Mouse (Mus musculus) stomach, embryonic 14.5 days (tissue): Measurements from ENCODE around the gene Ptchd3. TPM values are rescaled to one million over a fixed set of nuclear protein-coding genes. Genes with fewer than 3 reads are reported as not detected.

Experiments used
- ATAC-seq: fragments of 200-750 bp; cut with Nextera tagmentation; 2 replicates; pipeline ENCODE4 v1.8.0; 2017; ENCODE audit warnings: low read depth, moderate TSS enrichment; ENCODE audit not compliant: insufficient number of reproducible peaks, insufficient read depth, low FRiP score
- H3K27ac ChIP-seq: fragments of 300-500 bp; sonication (generic); 2 replicates; pipeline ENCODE4 v1.5.1; 2014; ENCODE audit warnings: mild to moderate bottlenecking, low read length, moderate library complexity, mixed read lengths
- H3K27me3 ChIP-seq: fragments of 300-500 bp; sonication (generic); 2 replicates; pipeline ENCODE4 v1.6.1; 2014; ENCODE audit warnings: low read length, control low read depth, mixed read lengths; ENCODE audit not compliant: control insufficient read depth, insufficient read depth
- H3K36me3 ChIP-seq: fragments of 300-500 bp; sonication (generic); 2 replicates; pipeline ENCODE4 v1.6.1; 2014; ENCODE audit warnings: mild to moderate bottlenecking, control low read depth, low read length, moderate library complexity, mixed read lengths; ENCODE audit not compliant: control insufficient read depth, insufficient read depth
- H3K4me1 ChIP-seq: fragments of 300-500 bp; sonication (generic); 2 replicates; pipeline ENCODE4 v1.6.1; 2014; ENCODE audit warnings: low read length, control low read depth, mixed read lengths; ENCODE audit not compliant: control insufficient read depth, insufficient read depth
- H3K4me2 ChIP-seq: fragments of 300-500 bp; sonication (generic); replicated peaks from 2 replicates; pipeline ENCODE4 v1.6.1; 2014; ENCODE audit warnings: low read depth, low read length, control low read depth
- H3K4me3 ChIP-seq: fragments of 300-500 bp; sonication (generic); 2 replicates; pipeline ENCODE4 v1.5.1; 2014; ENCODE audit warnings: low read depth, low read length, control low read depth
- H3K9ac ChIP-seq: fragments of 300-500 bp; sonication (generic); replicated peaks from 2 replicates; pipeline ENCODE4 v1.6.1; 2014; ENCODE audit warnings: low read depth, mild to moderate bottlenecking, control low read depth, low read length, moderate library complexity, mixed read lengths
- H3K9me3 ChIP-seq: fragments of 300-500 bp; sonication (generic); 2 replicates; pipeline ENCODE4 v1.6.1; 2016; ENCODE audit warnings: low read depth, low read length, control low read depth; ENCODE audit not compliant: control insufficient read depth
- WGBS: fragments of 180-500 bp; shearing (Covaris S2); extraction: QIAGEN DNeasy Blood & Tissue Kit; methylation state at CpG from one replicate; pipeline ENCODE4 v1.1.7; 2014; 5-methylcytosine and 5-hydroxymethylcytosine counted together
- polyA plus RNA-seq: library from polyadenylated mRNA; unstranded; fragments of >200 nt; fragmentation: Nextera tagmentation; extraction: Ambion mirVana; gene quantifications from 2 replicates; pipeline ENCODE4 v1.2.1, GENCODE M21; 2014

The Ptchd3 gene
- polyA plus RNA-seq, 1 experiment from 2014 or later, result not detected

DNA sequence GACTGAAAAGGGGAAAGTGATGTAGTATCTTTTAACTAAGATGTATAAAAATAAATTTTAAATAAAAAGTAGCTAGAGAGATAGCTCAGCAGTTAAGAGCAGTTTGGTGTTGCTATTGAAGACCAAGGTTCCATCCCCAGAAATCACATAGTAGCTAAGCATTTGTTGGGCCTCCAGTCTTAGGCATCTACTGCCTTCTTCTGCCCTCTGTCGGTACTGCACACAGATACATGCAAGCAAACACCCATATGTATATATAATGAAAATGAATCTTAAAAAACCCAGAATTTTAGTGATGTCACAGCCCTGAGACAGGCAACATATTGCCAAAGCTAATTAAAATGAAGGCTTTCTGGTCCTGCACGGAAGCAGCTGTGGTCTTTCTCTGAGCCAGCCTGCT is 15.9 kb downstream of the Ptchd3 start:
- Histone ChIP-seq H3K4me3 (no peak overlapping the region), H3K27me3 (no peaks in the 10 kb centered on the region), H3K9me3 (no peaks in the 10 kb centered on the region), H3K9ac (no peak overlapping the region), H3K4me2 (no peak overlapping the region), H3K27ac (no peak overlapping the region), H3K4me1 (no peaks in the 10 kb centered on the region), H3K36me3 (no peaks in the 10 kb centered on the region)
- ATAC-seq, result no peak
- 46% methylated on average over 2 of the region's 2 CpGs for WGBS

- Histone ChIP-seq H3K9me3 (no peaks in the 10 kb centered on the region), H3K27me3 (no peaks in the 10 kb centered on the region), H3K27ac (peak overlapping the region; percentile 81), H3K4me3 (peak overlapping the region; percentile 42), H3K9ac (peak overlapping the region; percentile 10; the same call in 1 of the 2 replicates), H3K36me3 (no peaks in the 10 kb centered on the region), H3K4me2 (peak overlapping the region; percentile 63), H3K4me1 (no peaks in the 10 kb centered on the region)
- ATAC-seq, result peak; percentile 99
- WGBS, result 0% methylated on average over 11 of the region's 11 CpGs
Measured at GRCm38 (mm10) chr11:121847790-121848299, 17.8 kb downstream of the Ptchd3 start.

Other genes with a start within 250 kb of the Ptchd3 start
- gene B3gntl1, start 157.1 kb upstream of the Ptchd3 start, polyA plus RNA-seq, result 9.0 and 9.2 TPM in 2 replicates
- 24.2 and 27.7 TPM in 2 replicates for gene Metrnl, start 128.7 kb upstream of the Ptchd3 start, polyA plus RNA-seq